Mouse (Mus musculus) limb, embryonic 13.5 days (tissue): Measurements from ENCODE around the gene Gm37240. TPM values are rescaled to one million over a fixed set of nuclear protein-coding genes. Genes with fewer than 3 reads are reported as not detected.

Experiments used
- ATAC-seq: fragments of 200-750 bp; cut with Nextera tagmentation; 2 replicates; pipeline ENCODE4 v1.8.0; 2017; ENCODE audit warnings: low read depth, moderate number of reproducible peaks, moderate TSS enrichment; ENCODE audit not compliant: low FRiP score
- H3K27ac ChIP-seq: fragments of 300-500 bp; sonication (generic); 2 replicates; pipeline ENCODE4 v1.5.1; 2015; ENCODE audit warnings: inconsistent platforms, mild to moderate bottlenecking, moderate library complexity
- H3K27me3 ChIP-seq: fragments of 300-500 bp; sonication (generic); 2 replicates; pipeline ENCODE4 v1.6.1; 2015; ENCODE audit warnings: mild to moderate bottlenecking, inconsistent platforms
- H3K36me3 ChIP-seq: fragments of 300-500 bp; sonication (generic); 2 replicates; pipeline ENCODE4 v1.6.1; 2015; ENCODE audit warnings: inconsistent platforms, mild to moderate bottlenecking, moderate library complexity
- H3K4me1 ChIP-seq: fragments of 300-500 bp; sonication (generic); 2 replicates; pipeline ENCODE4 v1.6.1; 2015; ENCODE audit warnings: inconsistent platforms
- H3K4me2 ChIP-seq: fragments of 300-500 bp; sonication (generic); replicated peaks from 2 replicates; pipeline ENCODE4 v1.6.1; 2015; ENCODE audit warnings: inconsistent platforms, mild to moderate bottlenecking, moderate library complexity
- H3K4me3 ChIP-seq: fragments of 300-500 bp; sonication (generic); 2 replicates; pipeline ENCODE4 v1.5.1; 2015; ENCODE audit warnings: moderate library complexity, mild to moderate bottlenecking, inconsistent platforms
- H3K9ac ChIP-seq: fragments of 300-500 bp; sonication (generic); 2 replicates; pipeline ENCODE4 v1.6.1; 2015; ENCODE audit warnings: mild to moderate bottlenecking, inconsistent platforms
- H3K9me3 ChIP-seq: fragments of 300-500 bp; sonication (generic); 2 replicates; pipeline ENCODE4 v1.6.1; 2016; ENCODE audit warnings: inconsistent platforms
- WGBS: fragments of 180-500 bp; shearing (Covaris S2); methylation state at CpG from one replicate; pipeline ENCODE4 v1.1.7; 2015; 5-methylcytosine and 5-hydroxymethylcytosine counted together
- polyA plus RNA-seq: library from polyadenylated mRNA; unstranded; fragments of >200 nt; fragmentation: Nextera tagmentation; extraction: Ambion mirVana; gene quantifications from 2 replicates; pipeline ENCODE4 v1.2.1, GENCODE M21; 2015

Gm37240 gene
- polyA plus RNA-seq, 1 experiment from 2014 or later, result 6.1 TPM

DNA sequence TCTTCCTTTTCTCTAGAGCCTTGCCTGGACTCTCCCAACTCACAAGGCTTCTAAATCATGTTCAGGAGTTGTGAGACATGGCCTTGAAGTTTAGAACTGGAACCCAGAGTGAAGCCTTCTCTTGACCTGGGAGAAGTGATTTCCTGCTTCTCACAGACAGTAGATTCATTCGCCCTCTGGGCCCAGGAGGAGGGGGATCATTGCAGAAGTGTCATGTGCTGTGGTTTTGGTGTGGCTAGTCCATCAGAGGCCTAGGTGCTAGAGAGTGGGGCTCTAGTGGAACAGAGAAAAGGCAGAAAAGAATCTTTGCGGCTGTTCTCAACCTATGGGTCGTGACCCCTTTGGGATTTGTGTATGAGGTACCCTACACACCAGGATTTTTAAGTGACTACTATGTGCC lies 724.9 kb downstream of the Gm37240 start:
- Histone ChIP-seq H3K9me3 (no peaks in the 10 kb centered on the region), H3K36me3 (no peaks in the 10 kb centered on the region), H3K27me3 (peaks cover 7% of the 10 kb centered on the region; the same call in 1 of the 2 replicates), H3K9ac (no peak overlapping the region), H3K4me2 (no peak overlapping the region), H3K27ac (no peak overlapping the region), H3K4me1 (no peaks in the 10 kb centered on the region), H3K4me3 (no peak overlapping the region)
- ATAC-seq, result no peak
- 89% methylated on average over 3 of the region's 3 CpGs for WGBS

DNA sequence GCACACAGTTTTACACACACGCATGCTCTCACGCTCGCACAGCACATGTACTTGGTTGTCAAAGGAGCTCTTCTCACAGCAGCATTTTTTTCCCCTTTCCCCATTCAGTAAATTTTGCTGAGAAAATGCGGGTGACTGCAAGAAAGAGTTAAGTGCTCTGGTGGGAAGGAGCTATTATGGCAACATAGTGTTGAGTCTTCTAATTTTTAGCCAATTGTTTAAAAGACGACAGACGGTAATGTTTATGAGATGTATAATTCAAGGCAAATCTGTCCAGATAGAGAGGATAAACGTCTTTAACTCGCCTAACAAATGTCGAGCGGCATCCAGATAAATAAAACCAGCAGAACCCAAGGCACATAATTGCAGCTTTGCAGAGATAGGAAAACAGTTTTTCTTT lies 726.5 kb downstream of the Gm37240 start:
- Histone ChIP-seq H3K27me3 (peaks cover 7% of the 10 kb centered on the region; the same call in 1 of the 2 replicates), H3K4me3 (no peak overlapping the region), H3K27ac (no peak overlapping the region), H3K9me3 (no peaks in the 10 kb centered on the region), H3K9ac (no peak overlapping the region), H3K4me2 (no peak overlapping the region), H3K4me1 (no peaks in the 10 kb centered on the region), H3K36me3 (no peaks in the 10 kb centered on the region)
- 75% methylated on average over 10 of the region's 10 CpGs for whole genome bisulfite sequencing
- ATAC-seq, result no peak

DNA sequence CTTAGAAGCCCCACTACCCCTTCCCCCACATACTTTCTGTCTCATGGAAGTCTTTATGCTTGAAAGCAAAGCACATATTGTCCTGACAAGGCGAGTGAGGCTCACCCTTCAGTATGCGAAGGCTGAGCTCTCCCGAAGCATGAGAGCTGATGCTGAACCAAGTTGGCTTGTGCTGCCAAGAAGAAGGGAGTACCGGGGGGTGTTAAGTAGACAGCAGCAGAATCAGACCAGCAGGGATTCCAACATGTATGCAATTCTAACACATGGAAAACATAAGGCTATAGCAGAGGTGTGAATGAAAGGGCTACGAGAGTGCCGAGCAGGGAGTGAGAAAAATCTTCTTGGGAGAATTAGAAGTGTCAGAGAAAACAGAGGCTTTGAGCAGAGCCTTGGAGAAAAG lies 727.7 kb downstream of the Gm37240 start:
- WGBS, result 50% methylated on average over 6 of the region's 6 CpGs

DNA sequence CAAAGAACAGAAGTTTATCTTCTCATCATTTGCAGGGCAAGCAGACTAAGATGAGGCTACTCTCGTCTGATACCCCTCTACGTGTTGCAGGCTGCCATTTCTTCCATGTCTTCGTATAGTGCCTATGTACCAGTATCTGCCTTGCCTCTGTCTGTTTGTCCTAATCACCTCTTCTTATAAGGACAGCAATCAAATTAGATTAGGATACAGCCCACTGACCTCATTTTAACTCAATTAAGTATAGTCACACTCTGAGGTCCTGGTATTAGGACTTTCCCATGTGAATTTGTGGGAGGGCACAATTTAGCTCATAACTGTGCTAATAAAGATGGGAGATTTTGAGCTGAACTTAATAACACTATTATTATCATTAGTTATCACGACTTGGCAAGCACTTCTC lies 738.5 kb downstream of the Gm37240 start:
- Histone ChIP-seq H3K9me3 (no peaks in the 10 kb centered on the region), H3K27me3 (no peaks in the 10 kb centered on the region), H3K4me1 (no peaks in the 10 kb centered on the region), H3K36me3 (no peaks in the 10 kb centered on the region), H3K9ac (no peak overlapping the region), H3K4me2 (no peak overlapping the region), H3K27ac (no peak overlapping the region), H3K4me3 (no peak overlapping the region)
- no peak for ATAC-seq
- 82% methylated on average over 4 of the region's 4 CpGs for WGBS

More for the DNA sequence above, 727.7 kb downstream of the Gm37240 start:
- H3K27me3 ChIP-seq, result peaks cover 7% of the 10 kb centered on the region; the same call in 1 of the 2 replicates
- H3K9ac ChIP-seq, result no peak overlapping the region
- no peaks in the 10 kb centered on the region for H3K9me3 ChIP-seq
- H3K36me3 ChIP-seq, result no peaks in the 10 kb centered on the region
- no peak overlapping the region for H3K4me2 ChIP-seq
- H3K27ac ChIP-seq, result peak overlapping the region; percentile 22; the same call in 1 of the 2 replicates
- peak; percentile 44; the same call in 1 of the 2 replicates for ATAC-seq
- H3K4me1 ChIP-seq, result no peaks in the 10 kb centered on the region
- H3K4me3 ChIP-seq, result no peak overlapping the region

DNA sequence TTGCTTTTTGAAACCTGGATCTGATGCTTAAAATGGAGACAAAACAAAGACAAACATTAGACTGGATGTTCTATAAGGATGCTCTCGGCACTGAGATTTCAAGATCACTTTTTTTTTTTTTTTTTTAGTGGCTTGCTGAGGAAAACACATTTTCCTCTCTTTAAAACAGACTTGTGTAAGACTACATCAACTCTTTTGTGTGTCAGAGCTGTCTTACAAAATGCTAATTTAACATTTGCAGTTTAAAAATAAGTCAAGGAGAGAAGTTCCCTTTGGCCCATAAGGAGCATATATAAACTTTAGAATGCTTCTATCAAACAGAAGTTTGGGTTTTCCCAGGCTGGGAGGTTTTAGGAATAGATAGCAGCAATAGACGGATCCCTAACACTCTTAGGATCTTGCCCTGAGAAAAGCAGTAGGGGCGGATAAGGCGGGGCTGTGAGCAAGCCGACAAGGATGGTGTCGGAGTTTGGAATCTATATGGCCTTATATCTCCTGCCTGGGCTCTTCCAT lies 739.2 kb downstream of the Gm37240 start:
- WGBS, result 82% methylated on average over 6 of the region's 6 CpGs
- no peak overlapping the region for H3K4me2 ChIP-seq
- no peaks in the 10 kb centered on the region for H3K9me3 ChIP-seq
- H3K27me3 ChIP-seq, result no peaks in the 10 kb centered on the region
- H3K4me1 ChIP-seq, result no peaks in the 10 kb centered on the region
- no peak overlapping the region for H3K9ac ChIP-seq
- no peak for ATAC-seq
- H3K36me3 ChIP-seq, result no peaks in the 10 kb centered on the region
- H3K27ac ChIP-seq, result no peak overlapping the region
- no peak overlapping the region for H3K4me3 ChIP-seq

DNA sequence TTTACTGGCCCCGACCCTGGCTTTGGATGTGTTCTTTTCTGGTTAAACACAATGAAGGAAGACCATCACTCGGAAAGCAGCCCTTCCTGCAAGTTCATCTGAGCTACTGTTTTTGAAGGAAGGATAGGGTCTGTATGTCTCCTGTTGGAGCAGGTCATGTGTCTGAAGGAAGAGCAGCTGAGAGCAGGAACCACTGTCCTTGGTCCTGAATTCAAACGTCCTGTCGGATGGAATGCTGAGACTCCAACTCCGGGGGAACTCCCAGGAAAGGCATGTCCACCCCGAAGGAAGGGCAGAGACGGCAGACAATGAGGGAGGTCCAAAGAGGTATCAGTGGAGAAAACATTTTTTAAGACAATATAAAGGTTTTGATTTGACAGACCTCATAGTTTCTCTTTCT lies 741.8 kb downstream of the Gm37240 start:
- Histone ChIP-seq H3K9me3 (no peaks in the 10 kb centered on the region), H3K4me2 (no peak overlapping the region), H3K4me1 (no peaks in the 10 kb centered on the region), H3K36me3 (no peaks in the 10 kb centered on the region), H3K27ac (no peak overlapping the region), H3K27me3 (no peaks in the 10 kb centered on the region), H3K9ac (no peak overlapping the region), H3K4me3 (no peak overlapping the region)
- ATAC-seq, result no peak
- 32% methylated on average over 7 of the region's 7 CpGs for WGBS

DNA sequence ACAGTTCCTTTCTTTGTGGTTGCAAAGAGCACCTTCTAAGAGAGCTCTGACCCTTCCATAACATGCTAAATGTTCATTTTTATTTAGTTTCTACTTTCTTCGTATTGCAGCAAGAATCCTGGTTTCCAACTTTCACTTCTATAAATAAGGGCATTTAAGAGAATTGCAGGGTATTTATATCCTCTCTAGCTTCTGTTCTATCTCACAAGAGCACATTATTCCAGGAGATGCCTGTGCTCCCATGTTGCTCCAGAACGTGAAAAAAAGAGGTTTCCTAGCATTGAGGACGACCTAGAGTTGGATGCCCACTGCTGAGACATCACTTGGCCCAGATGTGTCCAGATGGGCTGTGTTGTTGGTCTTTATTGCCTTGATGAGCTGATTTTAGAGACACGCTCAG lies 742.2 kb downstream of the Gm37240 start:
- H3K9me3 ChIP-seq, result no peaks in the 10 kb centered on the region
- H3K27me3 ChIP-seq, result no peaks in the 10 kb centered on the region
- no peak for ATAC-seq
- no peaks in the 10 kb centered on the region for H3K36me3 ChIP-seq
- H3K4me1 ChIP-seq, result no peaks in the 10 kb centered on the region
- no peak overlapping the region for H3K9ac ChIP-seq
- no peak overlapping the region for H3K27ac ChIP-seq
- no peak overlapping the region for H3K4me3 ChIP-seq
- WGBS, result 88% methylated on average over 4 of the region's 4 CpGs
- H3K4me2 ChIP-seq, result no peak overlapping the region

DNA sequence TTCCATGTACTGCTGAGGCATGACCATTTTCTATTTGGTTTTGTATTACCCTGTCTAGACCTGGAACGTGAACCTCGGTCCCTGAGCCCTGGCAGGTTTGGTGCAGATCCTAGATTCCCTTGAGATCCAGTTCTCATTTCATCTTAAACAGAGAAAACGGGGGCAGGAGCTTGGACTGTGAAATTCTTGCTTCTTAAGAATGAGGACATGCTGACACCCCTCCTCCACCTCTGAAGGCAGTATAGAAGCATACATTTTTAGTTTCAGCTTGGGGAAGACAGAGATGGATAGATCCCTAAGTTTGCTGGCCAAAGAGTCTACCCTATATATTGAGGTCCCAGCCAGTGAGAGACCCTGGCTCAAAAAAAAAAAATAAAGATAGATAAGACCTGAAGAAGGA lies 742.9 kb downstream of the Gm37240 start:
- WGBS, result 72% methylated on average over 3 of the region's 3 CpGs
- H3K36me3 ChIP-seq, result no peaks in the 10 kb centered on the region
- no peaks in the 10 kb centered on the region for H3K9me3 ChIP-seq
- no peak for ATAC-seq
- no peak overlapping the region for H3K27ac ChIP-seq
- no peak overlapping the region for H3K9ac ChIP-seq
- no peaks in the 10 kb centered on the region for H3K27me3 ChIP-seq
- H3K4me2 ChIP-seq, result no peak overlapping the region
- no peaks in the 10 kb centered on the region for H3K4me1 ChIP-seq
- H3K4me3 ChIP-seq, result no peak overlapping the region

DNA sequence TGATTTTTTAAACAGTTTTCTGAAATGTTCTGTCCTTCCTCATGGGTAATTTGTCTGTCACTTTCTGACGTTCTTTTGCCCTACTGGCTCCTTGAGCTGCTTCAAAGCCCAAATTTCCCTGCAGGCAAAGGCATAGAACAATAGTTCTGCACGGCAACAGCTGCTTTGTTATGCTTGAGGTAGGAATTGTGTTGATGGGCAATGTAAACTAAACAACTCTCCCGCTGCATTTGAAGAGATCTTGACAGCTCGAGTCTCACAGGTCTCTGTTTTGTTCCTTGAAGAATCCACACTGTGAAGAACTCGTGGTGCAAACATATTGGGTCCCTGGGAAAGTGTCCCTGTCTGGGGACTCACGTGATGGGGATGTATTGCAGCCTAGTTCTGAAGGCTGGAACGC lies 746.8 kb downstream of the Gm37240 start:
- Histone ChIP-seq H3K4me3 (no peak overlapping the region), H3K36me3 (no peaks in the 10 kb centered on the region), H3K4me2 (no peak overlapping the region), H3K4me1 (no peaks in the 10 kb centered on the region), H3K9ac (no peak overlapping the region), H3K9me3 (no peaks in the 10 kb centered on the region), H3K27ac (no peak overlapping the region), H3K27me3 (no peaks in the 10 kb centered on the region)
- no peak for ATAC-seq
- WGBS, result 53% methylated on average over 7 of the region's 7 CpGs

DNA sequence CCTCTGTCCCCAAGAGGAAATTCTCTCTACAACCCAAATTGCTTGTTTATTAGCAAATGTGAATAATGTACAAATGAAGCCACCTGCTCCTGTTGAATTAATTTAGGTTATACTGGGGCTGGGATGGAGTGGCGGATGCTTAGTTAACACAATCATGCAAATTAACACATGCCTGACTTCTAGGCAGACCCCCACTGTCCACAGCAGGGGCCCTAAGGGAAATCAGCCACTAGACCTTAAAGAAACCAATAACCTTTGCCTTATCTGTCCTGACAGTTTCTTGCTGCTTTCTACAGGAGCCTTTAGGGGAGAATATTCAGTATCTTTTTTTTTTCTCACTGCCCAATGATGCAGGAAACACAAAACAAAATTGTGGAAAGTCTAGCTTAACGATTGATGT lies 748.9 kb downstream of the Gm37240 start:
- 60% methylated on average over 2 of the region's 2 CpGs for WGBS
- H3K4me1 ChIP-seq, result no peaks in the 10 kb centered on the region
- no peaks in the 10 kb centered on the region for H3K27me3 ChIP-seq
- no peak overlapping the region for H3K9ac ChIP-seq
- ATAC-seq, result no peak
- H3K36me3 ChIP-seq, result no peaks in the 10 kb centered on the region
- H3K27ac ChIP-seq, result no peak overlapping the region
- H3K4me3 ChIP-seq, result no peak overlapping the region
- no peaks in the 10 kb centered on the region for H3K9me3 ChIP-seq
- H3K4me2 ChIP-seq, result no peak overlapping the region

DNA sequence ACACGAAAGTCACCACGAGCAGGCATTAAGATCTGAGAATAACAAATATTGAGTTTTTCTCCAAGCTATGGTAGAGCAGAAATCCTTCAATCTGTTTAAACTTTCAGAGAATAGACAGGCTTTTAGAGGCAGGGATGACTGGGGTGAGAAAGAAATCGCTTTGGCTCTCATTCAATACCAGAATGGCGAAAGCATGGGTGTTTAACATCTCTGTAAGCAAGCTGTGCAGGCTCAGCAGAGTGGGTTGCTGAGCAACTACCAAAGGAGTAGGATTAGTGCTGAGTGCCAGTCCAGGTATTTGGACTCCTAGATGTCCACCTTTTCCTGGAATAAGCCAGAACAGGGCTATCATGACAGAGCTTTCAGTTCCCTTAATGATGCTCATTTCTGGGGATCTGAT lies 753.8 kb downstream of the Gm37240 start:
- Histone ChIP-seq H3K4me3 (no peak overlapping the region), H3K36me3 (no peaks in the 10 kb centered on the region), H3K27me3 (no peaks in the 10 kb centered on the region), H3K9ac (no peak overlapping the region), H3K27ac (no peak overlapping the region), H3K9me3 (no peaks in the 10 kb centered on the region), H3K4me2 (no peak overlapping the region), H3K4me1 (no peaks in the 10 kb centered on the region)
- 79% methylated on average over 4 of the region's 4 CpGs for WGBS
- no peak for ATAC-seq

DNA sequence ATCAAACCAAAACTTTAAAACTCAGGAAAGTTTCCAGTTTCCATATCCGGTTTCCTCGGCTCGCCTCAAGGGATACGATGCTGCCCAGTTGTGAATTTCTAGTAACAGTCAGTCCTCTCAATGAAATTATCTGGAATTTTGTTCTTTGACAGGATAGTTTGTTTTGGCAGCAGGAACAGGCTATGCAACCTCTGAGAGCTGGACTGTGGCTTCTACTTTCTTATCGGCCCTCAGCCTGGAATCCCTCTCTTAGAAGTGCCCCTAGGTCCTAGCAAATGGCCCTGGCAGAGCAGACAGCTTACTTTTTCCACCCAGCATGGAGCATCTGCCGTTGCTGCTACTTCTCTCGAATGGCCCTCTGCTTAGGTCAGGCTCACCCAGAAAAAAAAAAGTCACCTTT lies 755.4 kb downstream of the Gm37240 start:
- Histone ChIP-seq H3K4me2 (no peak overlapping the region), H3K9ac (no peak overlapping the region), H3K27ac (no peak overlapping the region), H3K27me3 (no peaks in the 10 kb centered on the region), H3K4me3 (no peak overlapping the region), H3K36me3 (no peaks in the 10 kb centered on the region), H3K9me3 (no peaks in the 10 kb centered on the region), H3K4me1 (no peaks in the 10 kb centered on the region)
- 66% methylated on average over 7 of the region's 7 CpGs for WGBS
- ATAC-seq, result no peak

DNA sequence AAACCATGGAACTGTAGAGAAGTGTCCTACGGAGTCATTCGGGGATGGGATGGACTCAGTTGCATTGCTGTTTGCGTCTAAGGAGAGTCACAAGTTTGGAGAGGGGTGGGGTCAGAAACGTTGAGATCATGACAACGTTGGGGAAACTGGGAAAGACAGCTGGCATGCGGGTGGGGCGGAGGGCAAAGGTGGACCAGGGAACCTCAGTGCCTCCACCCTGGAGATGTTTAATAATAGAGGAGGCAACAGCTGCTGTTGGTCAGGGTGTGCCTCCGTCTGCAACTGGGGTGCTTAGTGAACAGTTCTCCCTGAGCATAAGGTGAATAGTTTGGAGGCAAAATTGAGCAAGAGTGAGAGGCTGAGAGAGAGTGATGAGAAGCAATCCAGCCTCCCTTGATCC lies 758.8 kb downstream of the Gm37240 start:
- no peaks in the 10 kb centered on the region for H3K27me3 ChIP-seq
- H3K36me3 ChIP-seq, result no peaks in the 10 kb centered on the region
- no peaks in the 10 kb centered on the region for H3K4me1 ChIP-seq
- H3K9me3 ChIP-seq, result no peaks in the 10 kb centered on the region
- no peak for ATAC-seq
- no peak overlapping the region for H3K9ac ChIP-seq
- H3K4me3 ChIP-seq, result no peak overlapping the region
- WGBS, result 81% methylated on average over 8 of the region's 8 CpGs
- no peak overlapping the region for H3K4me2 ChIP-seq
- H3K27ac ChIP-seq, result no peak overlapping the region
